Comparison of ENCODE assay signal across 20 mouse cellular contexts in the genomic region with DNA sequence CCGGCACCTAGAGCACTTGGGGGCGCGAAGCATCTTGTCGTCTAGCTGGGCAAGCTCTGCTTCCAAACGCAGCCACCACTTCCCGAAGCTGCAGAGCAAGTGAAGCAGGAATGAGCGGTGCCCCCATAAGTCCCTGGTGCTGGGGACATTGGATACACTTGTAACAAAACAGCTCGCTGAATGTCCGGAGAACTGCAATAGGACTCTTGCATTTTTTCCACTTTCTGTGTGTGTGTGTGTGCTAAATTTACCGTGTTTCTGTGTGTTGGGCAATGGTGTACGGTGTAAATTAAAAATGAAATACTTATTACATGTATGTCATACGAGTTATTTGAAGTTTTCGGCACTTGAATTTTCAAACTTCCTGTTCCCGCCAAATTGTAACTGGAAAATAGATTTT. TPM values are rescaled to one million over a fixed set of nuclear protein-coding genes. Genes with fewer than 3 reads are reported as not detected.
DNase-seq lines count a peak whose midpoint lies in the region; ATAC-seq and TF ChIP-seq lines count a peak whose summit lies in the region.
"Had no signal": no experiment of that assay in that cellular context is flagged by ENCODE, and none has a peak within 500 bp of the region (broad histone marks: within the 10 kb centered on the region; RNA-seq: fewer than 3 reads in every experiment).

TSS of gene Dmrtb1 (minus strand) at position 101 of the 400 bp plus-strand sequence.

- TF ChIP-seq CTCF in ES-Bruce4 (IDR thresholded peaks at IDR 0.05; ENCODE audit: low read depth, low read length) = no peak
- no peak for TF ChIP-seq CTCF in brain, embryonic 14.5 days (IDR thresholded peaks at IDR 0.05; ENCODE audit: borderline replicate concordance, extremely low read depth, insufficient read depth, insufficient read length)

- no peaks in the 10 kb centered on the region for H3K36me3 ChIP-seq in ES-Bruce4 (ENCODE audit: control insufficient read depth, insufficient read depth, low read length, poor library complexity, severe bottlenecking)
- no peaks in the 10 kb centered on the region for H3K36me3 ChIP-seq in hindbrain, embryonic 12.5 days
- no peaks in the 10 kb centered on the region for H3K36me3 ChIP-seq in midbrain, embryonic 12.5 days
- H3K36me3 ChIP-seq in intestine, embryonic 16.5 days (ENCODE audit: control insufficient read depth, insufficient read depth, low read length) = no peaks in the 10 kb centered on the region
- H3K36me3 ChIP-seq: embryonic facial prominence, embryonic 13.5 days; heart, embryonic 15.5 days had no signal

- peaks cover 3% of the 10 kb centered on the region for H3K27me3 ChIP-seq in ES-Bruce4 (ENCODE audit: control insufficient read depth, insufficient read depth, low read length, poor library complexity, severe bottlenecking)
- peaks cover 11% of the 10 kb centered on the region; the same call in 1 of the 2 replicates for H3K27me3 ChIP-seq in hindbrain, embryonic 12.5 days
- peaks cover 55% of the 10 kb centered on the region for H3K27me3 ChIP-seq in midbrain, embryonic 12.5 days
- no peaks in the 10 kb centered on the region for H3K27me3 ChIP-seq in intestine, embryonic 16.5 days (replicated peaks; ENCODE audit: control insufficient read depth, insufficient read depth, low read length)
- H3K27me3 ChIP-seq: embryonic facial prominence, embryonic 13.5 days had no signal

- H3K27ac ChIP-seq in ES-Bruce4 (ENCODE audit: insufficient read depth, low read length) = no peak within 1 kb of the TSS
- H3K27ac ChIP-seq in hindbrain, embryonic 12.5 days = no peak within 1 kb of the TSS
- H3K27ac ChIP-seq in midbrain, embryonic 12.5 days (replicated peaks) = no peak within 1 kb of the TSS
- H3K27ac ChIP-seq in intestine, embryonic 16.5 days (ENCODE audit: low read length) = no peak within 1 kb of the TSS
- H3K27ac ChIP-seq: embryonic facial prominence, embryonic 13.5 days; heart, embryonic 15.5 days had no signal

- no peak for DNase-seq in brain, embryonic 14.5 days (ENCODE audit: low read depth)
- no peak for DNase-seq in adrenal gland, postnatal 14 days
- no peak for DNase-seq in right cerebral cortex, adult 18-20 months
- no peak for DNase-seq in thymus, postnatal 36 days
- DNase-seq: adrenal gland, adult 2 months; cerebellum, adult 18-20 months; kidney, adult 8-10 months; kidney, postnatal 36 days; liver; lung, adult 18-20 months; lung, postnatal 36 days; right cerebral cortex, postnatal 4 days had no signal

- no peak for TF ChIP-seq EP300 in ES-Bruce4 (IDR thresholded peaks at IDR 0.05; ENCODE audit: insufficient read depth, low read depth, low read length)

- ATAC-seq in hindbrain, embryonic 12.5 days (ENCODE audit: low FRiP score) = no peak
- no peak for ATAC-seq in midbrain, embryonic 12.5 days (ENCODE audit: low FRiP score, low read depth)
- no peak for ATAC-seq in intestine, embryonic 16.5 days

- peak within 1 kb of the TSS; percentile 25 for H3K4me3 ChIP-seq in ES-Bruce4 (ENCODE audit: low read depth, low read length)
- H3K4me3 ChIP-seq in hindbrain, embryonic 12.5 days = no peak within 1 kb of the TSS
- no peak within 1 kb of the TSS for H3K4me3 ChIP-seq in midbrain, embryonic 12.5 days
- no peak within 1 kb of the TSS for H3K4me3 ChIP-seq in intestine, embryonic 16.5 days (ENCODE audit: low read length)
- H3K4me3 ChIP-seq: embryonic facial prominence, embryonic 13.5 days; heart, embryonic 15.5 days had no signal

- no peaks in the 10 kb centered on the region for H3K4me1 ChIP-seq in ES-Bruce4 (ENCODE audit: control insufficient read depth, insufficient read depth, low read length)
- peaks cover 36% of the 10 kb centered on the region for H3K4me1 ChIP-seq in hindbrain, embryonic 12.5 days
- H3K4me1 ChIP-seq in midbrain, embryonic 12.5 days = peaks cover 42% of the 10 kb centered on the region
- 0 out of 2 replicates have a peak, but pooled peaks cover 3% of the 10 kb centered on the region for H3K4me1 ChIP-seq in intestine, embryonic 16.5 days (ENCODE audit: control insufficient read depth, insufficient read depth, low read length)

- H3K9ac ChIP-seq in ES-Bruce4 (ENCODE audit: low read depth, poor library complexity, severe bottlenecking) = peak within 1 kb of the TSS; percentile 53
- no peak within 1 kb of the TSS for H3K9ac ChIP-seq in hindbrain, embryonic 12.5 days
- no peak within 1 kb of the TSS for H3K9ac ChIP-seq in midbrain, embryonic 12.5 days (replicated peaks)
- no peak within 1 kb of the TSS for H3K9ac ChIP-seq in intestine, embryonic 16.5 days (ENCODE audit: low read depth, low read length)
- H3K9ac ChIP-seq: embryonic facial prominence, embryonic 13.5 days; heart, embryonic 15.5 days had no signal

- no peak within 1 kb of the TSS for H3K4me2 ChIP-seq in hindbrain, embryonic 12.5 days (replicated peaks)
- H3K4me2 ChIP-seq in midbrain, embryonic 12.5 days (replicated peaks) = no peak within 1 kb of the TSS
- H3K4me2 ChIP-seq in intestine, embryonic 16.5 days (ENCODE audit: low read depth, low read length) = no peak within 1 kb of the TSS
- H3K4me2 ChIP-seq: embryonic facial prominence, embryonic 13.5 days; heart, embryonic 15.5 days had no signal

- H3K9me3 ChIP-seq in ES-Bruce4 (replicated peaks; ENCODE audit: control insufficient read depth, insufficient read depth, low read length, poor library complexity, severe bottlenecking) = no peaks in the 10 kb centered on the region
- no peaks in the 10 kb centered on the region for H3K9me3 ChIP-seq in hindbrain, embryonic 12.5 days (replicated peaks)
- no peaks in the 10 kb centered on the region for H3K9me3 ChIP-seq in midbrain, embryonic 12.5 days
- no peaks in the 10 kb centered on the region for H3K9me3 ChIP-seq in intestine, embryonic 16.5 days (ENCODE audit: control insufficient read depth, low read length)
- H3K9me3 ChIP-seq: embryonic facial prominence, embryonic 13.5 days; heart, embryonic 15.5 days had no signal

- TF ChIP-seq POLR2A in ES-Bruce4 (IDR thresholded peaks at IDR 0.05; ENCODE audit: insufficient read depth, low read length) = no peak
- TF ChIP-seq POLR2A in brain, embryonic 14.5 days (IDR thresholded peaks at IDR 0.05; ENCODE audit: borderline replicate concordance, extremely low read depth, insufficient read depth, insufficient read length, poor library complexity, severe bottlenecking) = no peak

- WGBS in hindbrain, embryonic 12.5 days = 90% methylated on average over 14 of the region's 14 CpGs
- 93% methylated on average over 14 of the region's 14 CpGs for WGBS in midbrain, embryonic 12.5 days
- 90% methylated on average over 14 of the region's 14 CpGs for WGBS in intestine, embryonic 16.5 days

RNA-seq across cellular contexts. Expression of gene Dmrtb1, which starts in this region (rescaled TPM):
- polyA plus RNA-seq in ES-Bruce4 (2011; ENCODE audit: insufficient read depth, insufficient read length, low read depth, missing spikeins) = 1.6 and 2.4 TPM in 2 replicates
- 61.0 and 82.4 TPM in 2 replicates for polyA plus RNA-seq in brain, embryonic 14.5 days (2012; rRNA removed)
- 29.8 and 32.0 TPM in 2 replicates for polyA plus RNA-seq in hindbrain, embryonic 12.5 days (2016; fragmentation: Nextera tagmentation; extraction: Ambion mirVana)
- 41.8 and 49.0 TPM in 2 replicates for polyA plus RNA-seq in midbrain, embryonic 12.5 days (2016; fragmentation: Nextera tagmentation; extraction: Ambion mirVana)
- 0.26 TPM in 1 of 2 replicates, not detected in the other for total RNA-seq in adrenal gland, postnatal 14 days (2021)
- not detected in 2 replicates for polyA plus RNA-seq in intestine, embryonic 16.5 days (2015; fragmentation: Nextera tagmentation; extraction: Ambion mirVana)
- total RNA-seq: adrenal gland, adult 2 months; common myeloid progenitor, adult 5-6 weeks had no signal
- polyA plus RNA-seq: adrenal gland, adult 2 months; heart, embryonic 15.5 days; urinary bladder, adult 2 months had no signal
